Mouse (Mus musculus) cerebellum, adult 2 months (tissue): ENCODE measurements around the gene Rpl11.

Source experiments
- CTCF ChIP-seq: fragments of 200-500 bp; IDR thresholded peaks from 2 replicates; pipeline ENCODE4 v1.5.1; 2011; ENCODE audit warnings: low read depth, mild to moderate bottlenecking, control low read depth, low read length, moderate library complexity, borderline replicate concordance; ENCODE audit not compliant: insufficient read depth
- POLR2A ChIP-seq: fragments of 200-500 bp; IDR thresholded peaks from 2 replicates; pipeline ENCODE4 v1.6.1; 2011; ENCODE audit warnings: low read length, control low read depth, borderline replicate concordance; ENCODE audit not compliant: insufficient read depth

- peak; percentile 83; the same call in 1 of the 2 replicates for TF ChIP-seq POLR2A
- TF ChIP-seq CTCF = peak; percentile 91
Measured at GRCm38 (mm10) chr4:136053247-136053596, at the start of gene Rpl11.
